Mouse (Mus musculus): ENCODE results near the gene Prpf18.
"Not testable (repeated sequence)": the region's sequence is repeated elsewhere in the genome, so short reads cannot be mapped to it uniquely, and the experiment has no call there.

Prpf18 gene

GRCm38 (mm10) chr2:4615014-4615546, 36.8 kb downstream of the Prpf18 start:
- no peak for DNase-seq (ENCODE audit: low spot score in 2 of 2)

GRCm38 (mm10) chr2:4614276-4614929, 37.5 kb downstream of the Prpf18 start:
- not testable (repeated sequence) for DNase-seq (ENCODE audit: low spot score in 2 of 2)

DNA sequence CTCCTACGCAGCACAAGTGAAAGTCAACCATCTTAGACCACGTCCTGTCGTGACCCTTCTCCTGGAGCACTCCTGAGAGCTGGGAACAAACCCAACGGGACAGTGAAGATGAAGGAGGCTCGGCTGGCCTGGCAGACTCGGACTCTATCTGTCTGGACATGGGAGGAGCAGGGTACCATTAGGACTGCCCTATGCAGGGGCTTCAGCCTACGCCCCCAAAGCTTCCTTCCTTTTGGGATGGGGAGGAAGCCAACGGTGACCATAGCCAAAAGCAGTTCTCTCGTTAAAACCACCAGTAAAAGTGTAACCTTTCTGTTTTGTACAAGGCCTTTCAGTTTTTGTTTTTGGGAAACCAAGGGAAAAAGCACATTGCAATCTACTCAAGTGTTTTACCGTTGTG, 40.2 kb downstream of the Prpf18 start:
- DNase-seq (ENCODE audit: low spot score in 2 of 2) = no peak

GRCm38 (mm10) chr2:4611295-4611694, 40.6 kb downstream of the Prpf18 start:
- no peak for DNase-seq (ENCODE audit: low spot score in 2 of 2)

- no peak for DNase-seq (ENCODE audit: low spot score in 2 of 2)
Measured at GRCm38 (mm10) chr2:4609433-4609832, 42.5 kb downstream of the Prpf18 start.

- no peak for DNase-seq (ENCODE audit: low spot score in 2 of 2)
Measured at GRCm38 (mm10) chr2:4608253-4608652, 43.7 kb downstream of the Prpf18 start.

GRCm38 (mm10) chr2:4606559-4606958, 45.4 kb downstream of the Prpf18 start:
- no peak for DNase-seq (ENCODE audit: low spot score in 2 of 2)

DNA sequence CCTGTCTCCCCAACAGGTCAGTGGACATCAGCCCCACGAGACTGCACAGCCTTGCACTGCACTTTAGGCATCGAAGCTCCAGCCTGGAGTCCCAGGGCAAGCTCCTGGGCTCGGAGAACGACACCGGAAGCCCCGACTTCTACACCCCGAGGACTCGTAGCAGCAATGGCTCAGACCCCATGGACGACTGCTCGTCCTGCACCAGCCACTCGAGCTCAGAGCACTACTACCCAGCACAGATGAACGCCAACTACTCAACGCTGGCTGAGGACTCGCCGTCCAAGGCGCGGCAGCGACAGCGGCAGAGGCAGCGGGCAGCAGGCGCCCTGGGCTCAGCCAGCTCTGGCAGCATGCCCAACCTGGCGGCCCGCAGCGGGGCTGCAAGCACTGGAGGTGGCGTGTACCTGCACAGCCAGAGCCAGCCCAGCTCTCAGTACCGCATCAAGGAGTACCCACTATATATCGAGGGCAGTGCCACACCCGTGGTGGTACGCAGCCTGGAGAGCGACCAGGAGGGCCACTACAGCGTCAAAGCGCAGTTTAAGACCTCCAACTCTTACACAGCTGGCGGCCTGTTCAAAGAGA, 48.5 kb downstream of the Prpf18 start:
- DNase-seq (ENCODE audit: low spot score in 2 of 2) = no peak

GRCm38 (mm10) chr2:4601034-4601890, 50.7 kb downstream of the Prpf18 start:
- no peak for DNase-seq (ENCODE audit: low spot score in 2 of 2)

- no peak for DNase-seq (ENCODE audit: low spot score in 2 of 2)
Measured at GRCm38 (mm10) chr2:4596992-4597391, 54.9 kb downstream of the Prpf18 start.

- no peak for DNase-seq (ENCODE audit: low spot score in 2 of 2)
Measured at GRCm38 (mm10) chr2:4593878-4594387, 58.0 kb downstream of the Prpf18 start.

GRCm38 (mm10) chr2:4593433-4593832, 58.5 kb downstream of the Prpf18 start:
- DNase-seq (ENCODE audit: low spot score in 2 of 2) = no peak

- DNase-seq (ENCODE audit: low spot score in 2 of 2) = no peak
Measured at GRCm38 (mm10) chr2:4592666-4593065, 59.2 kb downstream of the Prpf18 start.

GRCm38 (mm10) chr2:4591647-4592046, 60.3 kb downstream of the Prpf18 start:
- no peak for DNase-seq (ENCODE audit: low spot score in 2 of 2)

- DNase-seq (ENCODE audit: low spot score in 2 of 2) = no peak
Measured at GRCm38 (mm10) chr2:4587685-4588409, 64.1 kb downstream of the Prpf18 start.

GRCm38 (mm10) chr2:4586245-4586644, 65.7 kb downstream of the Prpf18 start:
- DNase-seq (ENCODE audit: low spot score in 2 of 2) = no peak

DNA sequence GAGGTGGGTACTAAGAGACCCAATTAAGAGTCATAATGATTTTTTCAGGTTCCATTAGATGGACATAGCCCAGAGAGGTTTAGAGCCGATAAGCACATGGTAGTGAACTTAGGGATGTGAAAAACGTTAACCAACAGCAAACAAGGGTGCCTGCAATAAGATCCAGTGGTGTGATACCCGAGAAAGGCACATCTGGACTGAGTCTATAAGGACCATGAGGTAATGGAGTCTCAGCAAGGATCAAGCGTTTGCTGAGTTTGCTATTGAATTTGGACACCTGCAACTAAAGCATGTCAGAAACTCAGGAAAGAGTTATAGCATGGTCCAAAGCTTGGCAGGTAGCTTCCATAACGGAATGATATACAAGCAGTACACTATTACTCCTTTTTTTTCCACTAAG, 67.7 kb downstream of the Prpf18 start:
- no peak for DNase-seq (ENCODE audit: low spot score in 2 of 2)

DNA sequence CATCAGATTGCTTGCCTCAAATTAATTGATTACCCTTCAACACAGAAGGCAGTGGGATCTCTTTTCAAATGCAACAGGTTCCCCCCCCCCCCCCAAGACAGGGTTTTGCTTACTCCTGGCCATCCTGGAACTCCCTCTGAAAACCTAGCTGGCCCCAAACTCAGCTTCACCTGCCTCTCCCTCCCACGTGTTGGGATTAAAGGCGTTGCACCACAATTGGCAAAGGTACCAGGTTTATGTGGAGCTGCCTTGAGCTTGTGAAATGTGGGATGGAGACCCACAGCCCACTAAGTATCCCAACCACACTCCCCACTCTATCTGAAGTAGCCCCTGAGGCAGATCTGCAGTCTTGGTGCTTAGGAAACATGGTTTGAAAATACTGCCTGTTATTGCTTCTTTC, 69.0 kb downstream of the Prpf18 start:
- no peak for DNase-seq (ENCODE audit: low spot score in 2 of 2)

DNA sequence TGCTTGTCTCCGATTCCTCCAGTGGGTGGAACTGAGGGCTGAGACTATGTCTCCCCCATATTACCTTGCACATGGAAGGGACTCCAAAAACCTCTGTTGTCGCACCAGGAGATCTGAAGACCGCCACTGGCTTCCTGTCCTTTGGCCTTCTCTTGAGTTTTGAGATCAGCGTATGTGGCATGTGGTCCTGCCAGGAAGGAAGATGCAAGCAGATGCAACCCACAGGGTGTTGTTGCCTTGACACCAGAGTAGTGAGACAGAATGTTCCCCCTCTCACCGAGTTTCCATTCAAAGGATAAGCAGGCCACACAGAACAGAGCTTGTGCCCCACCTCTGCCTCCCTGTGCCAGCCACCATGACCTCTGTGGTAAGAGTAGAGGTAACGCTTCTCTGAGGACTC, 71.2 kb downstream of the Prpf18 start:
- no peak for DNase-seq (ENCODE audit: low spot score in 2 of 2)

GRCm38 (mm10) chr2:4579357-4580068, 72.4 kb downstream of the Prpf18 start:
- no peak for DNase-seq (ENCODE audit: low spot score in 2 of 2)

DNA sequence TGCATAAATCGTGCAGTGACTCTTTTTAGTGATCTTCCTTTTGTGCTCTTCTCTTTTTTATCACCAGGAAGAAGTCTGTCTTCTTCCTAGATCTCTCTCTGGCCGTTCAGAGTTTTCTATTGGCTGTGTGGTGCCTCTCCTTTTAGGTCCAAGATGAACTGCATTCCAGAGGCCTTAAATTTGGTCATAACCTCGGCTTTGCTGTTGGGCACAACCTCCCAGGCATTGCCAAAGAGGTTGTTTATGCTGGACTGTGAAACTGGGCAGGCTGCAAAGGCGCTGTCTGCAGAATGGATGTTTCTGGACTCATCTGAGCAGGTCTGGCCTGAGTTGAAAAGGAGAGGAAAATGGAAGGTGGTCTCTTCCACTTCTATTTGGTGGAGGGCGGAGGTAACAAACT, 73.6 kb downstream of the Prpf18 start:
- no peak for DNase-seq (ENCODE audit: low spot score in 2 of 2)
